Mouse (Mus musculus): ENCODE measurements around the gene Hspa12a.
"Not testable (repeated sequence)": the region's sequence is repeated elsewhere in the genome, so short reads cannot be mapped to it uniquely, and the experiment has no call there.

Gene Hspa12a

GRCm38 (mm10) chr19:58908018-58908417 lies 35.4 kb downstream of the Hspa12a start:
- DNase-seq = no peak

DNA sequence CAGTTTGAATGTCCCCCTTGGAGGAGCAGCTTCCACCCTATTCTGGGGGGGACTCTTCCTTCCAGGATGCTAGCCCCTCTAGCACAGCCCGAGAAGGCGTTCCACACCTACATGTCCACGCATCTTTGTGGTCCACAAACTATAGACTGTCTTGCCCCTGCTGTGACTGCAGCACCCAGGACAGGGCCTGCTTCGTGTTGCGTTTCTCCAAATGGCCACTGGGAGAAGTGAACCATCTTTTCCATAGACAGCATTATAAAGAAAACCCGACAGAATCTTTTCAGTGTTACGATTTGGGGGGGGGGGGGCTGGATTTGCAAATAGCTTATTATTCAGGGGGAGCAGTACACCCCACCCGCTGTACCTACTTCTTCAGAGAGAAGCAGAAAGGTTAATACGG lies 36.8 kb downstream of the Hspa12a start:
- DNase-seq = no peak

GRCm38 (mm10) chr19:58903899-58904327 lies 39.5 kb downstream of the Hspa12a start:
- peak; percentile 70 for DNase-seq

GRCm38 (mm10) chr19:58903079-58903898 lies 40.2 kb downstream of the Hspa12a start:
- no peak for DNase-seq

- not testable (repeated sequence) for DNase-seq
These were observed 43.0 kb downstream of the Hspa12a start for GRCm38 (mm10) chr19:58900471-58900870.

DNA sequence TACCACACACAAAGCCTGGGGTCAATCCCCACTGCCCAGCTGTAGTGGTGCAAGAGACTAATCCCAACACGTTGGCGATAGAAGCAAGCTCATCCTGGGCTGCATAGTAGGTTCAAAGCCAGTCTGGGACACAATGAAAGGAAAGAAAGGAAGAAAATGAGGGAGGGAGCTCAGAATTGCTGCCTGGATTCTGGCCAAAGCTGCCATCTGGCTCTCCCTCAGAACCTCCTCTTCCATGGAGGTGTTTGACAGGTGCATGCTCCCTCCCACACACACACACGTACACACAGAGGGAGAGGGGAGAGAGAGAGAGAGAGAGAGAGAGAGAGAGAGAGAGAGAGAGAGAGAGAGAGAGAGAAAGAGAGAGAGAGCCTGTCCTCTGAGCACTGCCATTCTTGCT lies 47.2 kb downstream of the Hspa12a start:
- peak; percentile 84 for DNase-seq

GRCm38 (mm10) chr19:58889306-58890038 lies 54.0 kb downstream of the Hspa12a start:
- DNase-seq = no peak

GRCm38 (mm10) chr19:58886467-58886866 lies 57.0 kb downstream of the Hspa12a start:
- no peak for DNase-seq

DNA sequence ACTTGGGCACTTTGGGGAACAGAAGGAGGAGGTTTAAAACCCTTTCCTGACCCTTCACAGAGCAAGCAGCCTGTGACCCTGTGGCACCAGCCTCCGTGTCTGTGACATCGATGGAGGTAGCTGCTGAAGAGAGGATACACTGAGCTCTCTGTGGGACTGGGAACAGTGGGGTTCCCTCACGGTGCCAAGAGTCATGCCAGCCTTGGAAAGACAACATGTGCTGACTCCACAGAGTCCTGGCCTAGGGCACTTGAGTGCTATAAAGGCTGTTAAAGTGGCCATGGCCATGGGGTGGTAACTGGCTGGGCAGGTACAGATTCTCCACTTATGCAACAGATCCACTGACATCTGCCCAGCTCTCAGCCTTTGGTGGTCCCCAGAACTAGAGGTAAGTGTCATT lies 60.0 kb downstream of the Hspa12a start:
- DNase-seq = peak; percentile 84

DNA sequence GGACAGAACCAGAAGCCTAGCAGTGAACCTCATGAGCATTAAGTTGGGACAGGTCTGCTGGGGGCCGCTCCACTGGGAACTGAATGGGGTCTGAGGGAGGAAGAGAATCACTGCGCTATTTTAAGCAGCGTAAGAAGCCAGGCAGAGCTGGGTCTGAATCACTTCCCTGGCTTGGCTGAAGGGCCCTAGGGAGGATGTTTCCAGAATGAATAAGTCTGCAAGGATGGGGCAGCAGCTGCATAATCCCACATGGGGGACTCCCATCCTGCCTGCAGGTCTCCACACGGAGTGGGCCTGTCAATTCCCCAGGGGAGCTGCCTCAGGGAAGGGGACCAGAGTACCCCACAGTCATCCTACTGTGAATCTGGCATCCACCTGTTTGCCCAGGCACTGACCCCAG lies 61.1 kb downstream of the Hspa12a start:
- peak; percentile 21 for DNase-seq

- no peak for DNase-seq
These were observed 64.0 kb downstream of the Hspa12a start for GRCm38 (mm10) chr19:58879330-58879957.

- DNase-seq = no peak
These were observed 64.9 kb downstream of the Hspa12a start for GRCm38 (mm10) chr19:58878560-58878959.

DNA sequence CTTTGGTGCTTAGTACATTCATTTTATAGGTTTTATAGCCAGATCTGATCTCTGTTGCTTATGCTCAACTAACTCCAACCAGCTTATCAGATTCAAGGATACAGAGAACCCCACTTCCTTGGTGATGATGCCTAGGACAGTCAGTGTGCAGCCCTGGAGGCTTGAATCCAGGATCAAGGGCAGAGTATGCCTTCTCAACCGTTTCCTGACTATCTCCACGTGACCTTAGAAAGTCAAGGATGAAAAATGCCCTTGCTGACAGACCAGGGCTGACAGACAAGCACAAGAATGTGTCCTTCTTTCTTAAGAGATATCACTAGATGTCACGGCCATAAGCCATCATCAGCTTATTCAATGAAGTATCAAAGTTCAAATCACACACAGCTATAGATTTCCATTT lies 69.9 kb downstream of the Hspa12a start:
- DNase-seq = no peak

GRCm38 (mm10) chr19:58872381-58873259 lies 70.8 kb downstream of the Hspa12a start:
- no peak for DNase-seq

- no peak for DNase-seq
These were observed 71.6 kb downstream of the Hspa12a start for GRCm38 (mm10) chr19:58871878-58872277.

DNA sequence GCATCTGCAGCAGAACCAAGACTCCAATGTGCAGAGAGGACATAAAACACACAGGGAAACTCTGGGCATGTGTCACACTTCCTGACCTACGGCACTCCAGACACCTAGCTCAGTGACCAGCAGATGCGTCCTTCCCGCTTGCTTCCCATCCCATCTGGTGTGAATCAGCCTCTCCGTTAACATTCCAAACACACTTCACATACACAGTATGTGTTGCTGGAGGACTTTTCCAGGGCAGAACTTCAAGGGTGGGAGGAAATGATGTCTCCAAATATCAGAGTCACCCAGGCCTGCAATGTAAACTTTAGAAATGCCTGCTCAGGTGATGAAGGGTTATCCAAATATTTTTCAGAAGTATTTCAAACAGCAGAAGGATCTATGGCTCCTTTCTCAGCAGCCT lies 76.8 kb downstream of the Hspa12a start:
- no peak for DNase-seq

GRCm38 (mm10) chr19:58865224-58865623 lies 78.2 kb downstream of the Hspa12a start:
- DNase-seq = no peak

DNA sequence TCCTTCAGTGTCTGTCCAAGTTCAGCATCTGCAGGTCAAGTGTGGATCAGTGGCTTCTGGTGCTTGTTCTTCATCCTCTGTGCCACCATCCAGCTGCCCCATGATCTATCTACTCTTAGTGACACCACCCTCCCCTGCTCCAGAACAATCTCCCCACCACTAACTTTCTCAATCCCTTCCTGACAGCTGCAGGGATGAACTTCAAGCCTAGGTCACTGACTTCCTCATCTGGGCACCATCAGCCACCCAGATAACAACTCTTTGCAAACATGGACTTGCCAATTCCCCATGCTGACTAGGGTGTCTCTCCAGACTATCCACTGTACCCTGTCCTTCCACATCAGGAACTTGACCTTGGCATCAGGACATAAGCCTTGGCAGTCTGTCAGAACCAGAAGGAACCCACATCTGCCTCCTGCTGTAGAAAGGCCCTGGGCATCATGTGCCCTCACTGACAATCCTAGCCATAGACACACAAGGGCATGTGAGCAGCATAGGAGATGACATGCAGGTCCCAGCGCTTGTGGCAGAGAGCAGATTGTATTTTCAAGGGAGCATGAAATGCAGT lies 79.4 kb downstream of the Hspa12a start:
- no peak for DNase-seq

DNA sequence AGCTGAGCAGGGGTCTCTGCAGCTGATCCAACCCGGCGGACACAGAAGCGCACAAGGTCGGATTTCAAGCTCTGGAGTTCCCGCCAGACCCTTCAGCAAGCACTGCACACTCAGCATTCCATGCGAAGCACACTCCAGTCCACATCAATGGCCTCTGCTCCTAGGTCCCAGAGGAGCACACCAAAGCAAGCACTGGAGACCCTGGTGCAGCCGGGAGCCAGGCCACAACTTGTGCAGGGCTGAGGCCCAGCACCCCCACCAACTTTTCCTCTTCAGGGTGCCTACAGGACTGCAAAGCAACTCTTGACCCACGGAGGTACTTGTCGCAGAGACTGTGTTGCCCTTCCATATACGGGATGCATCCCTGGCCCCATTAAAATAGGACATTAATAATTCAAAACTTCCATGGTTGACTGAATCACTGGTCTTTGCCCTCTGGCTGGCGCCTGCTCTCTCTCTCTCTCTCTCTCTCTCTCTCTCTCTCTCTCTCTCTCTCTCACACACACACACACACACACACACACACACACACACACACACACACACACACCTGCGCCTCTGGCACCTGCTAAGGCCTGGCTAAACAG lies 82.2 kb downstream of the Hspa12a start:
- DNase-seq = no peak

DNA sequence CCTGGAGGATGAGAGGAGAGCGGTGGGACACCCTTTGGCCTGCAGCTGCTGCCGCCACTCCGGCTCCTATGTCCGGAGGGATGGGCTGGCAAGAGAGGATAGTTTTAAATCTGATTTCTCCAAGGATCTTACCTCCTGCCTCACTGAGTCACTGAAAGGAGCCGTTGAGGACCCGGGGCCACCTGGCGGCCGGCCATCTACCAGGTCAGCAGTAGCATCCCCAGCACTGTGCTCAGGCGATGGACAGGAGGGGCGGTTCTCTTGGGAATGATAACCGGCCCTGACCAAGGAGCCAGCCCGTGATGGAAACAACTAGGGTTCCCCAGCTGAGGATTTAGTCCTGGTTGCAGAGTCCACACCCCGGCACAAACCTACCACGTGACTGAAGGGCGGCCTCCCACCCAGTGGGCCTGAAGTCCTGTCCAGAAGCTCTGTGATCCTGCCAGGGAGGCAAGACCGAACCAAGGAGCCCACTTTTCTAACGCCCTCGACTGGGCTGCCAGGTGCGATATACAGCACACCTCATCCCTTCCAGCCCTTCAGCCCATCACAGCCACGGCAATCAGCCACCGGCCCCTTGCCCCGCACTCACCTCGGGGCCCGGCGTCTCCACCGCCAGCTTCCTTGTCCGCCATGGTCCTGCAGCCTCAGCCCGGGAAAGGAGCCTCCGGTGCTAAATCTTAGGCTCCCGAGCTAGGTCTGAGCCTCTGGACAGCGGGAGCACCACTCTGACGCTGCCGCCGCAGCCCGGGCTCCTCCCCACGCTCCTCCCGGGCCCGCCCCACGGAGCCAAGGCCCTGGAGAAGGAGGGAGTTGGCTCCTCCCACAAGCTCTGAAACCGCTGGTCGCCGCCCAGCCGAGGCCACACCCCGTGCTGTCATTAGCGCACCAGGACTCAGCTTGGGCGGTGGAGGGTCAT lies 82.9 kb downstream of the Hspa12a start:
- DNase-seq = peak; percentile 89

DNA sequence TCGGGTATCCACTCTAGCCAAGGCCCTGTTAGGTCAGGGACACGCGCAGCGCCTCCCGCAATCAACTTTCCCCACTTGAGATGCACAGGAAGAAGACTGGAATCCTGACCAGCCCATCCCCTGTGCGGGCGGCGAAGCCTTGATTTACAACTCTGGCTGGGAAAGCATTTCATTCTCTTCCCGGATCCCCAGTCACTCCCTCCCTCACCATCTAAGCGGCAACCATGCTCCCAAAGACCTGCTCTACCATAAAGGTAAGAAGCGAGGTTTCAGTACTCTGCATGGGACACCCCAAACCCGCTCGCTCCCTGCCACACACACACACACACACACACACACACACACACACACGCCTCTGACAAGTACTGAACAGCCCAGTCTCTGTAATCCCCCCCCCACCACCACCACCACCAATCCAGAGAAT lies 83.6 kb downstream of the Hspa12a start:
- DNase-seq = no peak

Measured in cerebellum, adult 9-11 months (tissue).